Mouse (Mus musculus) stomach, embryonic 14.5 days (tissue): Measurements from ENCODE around the gene Kcnh4. TPM values are rescaled to one million over a fixed set of nuclear protein-coding genes. Genes with fewer than 3 reads are reported as not detected.

Experiments used
- ATAC-seq: fragments of 200-750 bp; cut with Nextera tagmentation; 2 replicates; pipeline ENCODE4 v1.8.0; 2017; ENCODE audit warnings: low read depth, moderate TSS enrichment; ENCODE audit not compliant: insufficient number of reproducible peaks, insufficient read depth, low FRiP score
- H3K27ac ChIP-seq: fragments of 300-500 bp; sonication (generic); 2 replicates; pipeline ENCODE4 v1.5.1; 2014; ENCODE audit warnings: mild to moderate bottlenecking, low read length, moderate library complexity, mixed read lengths
- H3K27me3 ChIP-seq: fragments of 300-500 bp; sonication (generic); 2 replicates; pipeline ENCODE4 v1.6.1; 2014; ENCODE audit warnings: low read length, control low read depth, mixed read lengths; ENCODE audit not compliant: control insufficient read depth, insufficient read depth
- H3K36me3 ChIP-seq: fragments of 300-500 bp; sonication (generic); 2 replicates; pipeline ENCODE4 v1.6.1; 2014; ENCODE audit warnings: mild to moderate bottlenecking, control low read depth, low read length, moderate library complexity, mixed read lengths; ENCODE audit not compliant: control insufficient read depth, insufficient read depth
- H3K4me1 ChIP-seq: fragments of 300-500 bp; sonication (generic); 2 replicates; pipeline ENCODE4 v1.6.1; 2014; ENCODE audit warnings: low read length, control low read depth, mixed read lengths; ENCODE audit not compliant: control insufficient read depth, insufficient read depth
- H3K4me2 ChIP-seq: fragments of 300-500 bp; sonication (generic); replicated peaks from 2 replicates; pipeline ENCODE4 v1.6.1; 2014; ENCODE audit warnings: low read depth, low read length, control low read depth
- H3K4me3 ChIP-seq: fragments of 300-500 bp; sonication (generic); 2 replicates; pipeline ENCODE4 v1.5.1; 2014; ENCODE audit warnings: low read depth, low read length, control low read depth
- H3K9ac ChIP-seq: fragments of 300-500 bp; sonication (generic); replicated peaks from 2 replicates; pipeline ENCODE4 v1.6.1; 2014; ENCODE audit warnings: low read depth, mild to moderate bottlenecking, control low read depth, low read length, moderate library complexity, mixed read lengths
- H3K9me3 ChIP-seq: fragments of 300-500 bp; sonication (generic); 2 replicates; pipeline ENCODE4 v1.6.1; 2016; ENCODE audit warnings: low read depth, low read length, control low read depth; ENCODE audit not compliant: control insufficient read depth
- WGBS: fragments of 180-500 bp; shearing (Covaris S2); extraction: QIAGEN DNeasy Blood & Tissue Kit; methylation state at CpG from one replicate; pipeline ENCODE4 v1.1.7; 2014; 5-methylcytosine and 5-hydroxymethylcytosine counted together
- polyA plus RNA-seq: library from polyadenylated mRNA; unstranded; fragments of >200 nt; fragmentation: Nextera tagmentation; extraction: Ambion mirVana; gene quantifications from 2 replicates; pipeline ENCODE4 v1.2.1, GENCODE M21; 2014

Kcnh4 gene
- polyA plus RNA-seq, 1 experiment from 2014 or later, result 0.25 TPM

DNA sequence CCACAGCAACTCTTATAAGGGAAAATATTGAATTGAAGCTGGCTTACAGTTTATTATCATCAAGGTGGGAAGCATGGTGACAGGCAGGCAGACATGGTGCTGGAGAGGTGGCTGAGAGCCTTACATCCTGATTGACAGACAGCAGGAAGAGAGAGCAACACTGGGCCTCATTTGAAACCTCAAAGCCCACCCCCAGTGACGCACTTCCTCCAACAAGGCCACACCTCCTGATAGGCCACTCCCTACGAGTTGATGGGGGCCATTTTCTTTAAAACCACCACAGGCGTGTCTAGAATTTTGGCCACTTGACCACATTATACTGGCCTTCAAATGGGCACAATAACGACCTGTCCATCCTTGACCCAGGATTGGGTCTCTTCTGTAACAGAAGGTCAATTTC, 14.5 kb upstream of the Kcnh4 start:
- H3K9ac ChIP-seq, result no peak overlapping the region
- H3K4me2 ChIP-seq, result no peak overlapping the region
- ATAC-seq, result no peak
- H3K27ac ChIP-seq, result no peak overlapping the region
- peaks cover 4% of the 10 kb centered on the region; the same call in 1 of the 2 replicates for H3K4me1 ChIP-seq
- H3K36me3 ChIP-seq, result no peaks in the 10 kb centered on the region
- no peaks in the 10 kb centered on the region for H3K9me3 ChIP-seq
- WGBS, result 73% methylated on average over 4 of the region's 4 CpGs
- no peak overlapping the region for H3K4me3 ChIP-seq
- H3K27me3 ChIP-seq, result no peaks in the 10 kb centered on the region

DNA sequence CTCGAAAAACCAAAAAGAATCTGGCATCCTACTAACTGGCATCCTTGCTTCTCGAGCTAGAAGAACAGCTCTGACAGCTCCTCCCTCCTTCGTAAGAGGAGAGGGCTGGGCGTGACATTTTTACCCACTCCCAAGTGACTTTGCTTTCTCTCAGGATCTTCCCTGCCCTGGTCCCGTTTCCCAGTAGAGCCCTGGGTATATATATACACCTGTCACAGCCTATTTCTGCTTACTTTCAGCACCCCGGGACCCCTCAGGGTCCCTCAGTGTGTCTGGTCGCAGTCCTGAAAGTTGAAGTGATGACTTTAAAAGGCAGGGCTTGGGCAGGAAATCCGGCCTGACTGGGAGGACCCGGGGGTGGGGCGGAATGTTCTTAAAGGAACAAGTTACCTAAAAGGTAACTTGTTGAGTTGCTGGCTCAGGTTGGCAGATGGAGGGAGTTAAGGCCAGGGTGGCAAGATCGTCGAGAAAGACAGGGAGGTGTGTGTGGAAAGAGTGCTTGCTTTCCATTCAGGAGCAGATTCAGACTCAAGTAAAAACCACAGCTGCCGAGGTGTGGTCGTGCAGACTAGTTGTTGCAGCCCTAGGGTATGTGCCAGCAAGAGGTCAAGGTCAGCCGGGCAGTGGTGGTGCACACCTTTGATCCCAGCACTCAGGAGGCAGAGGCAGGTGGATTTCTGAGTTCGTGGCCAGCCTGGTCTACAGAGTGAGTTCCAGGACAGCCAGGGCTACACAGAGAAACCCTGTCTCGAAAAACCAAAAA, 11.1 kb upstream of the Kcnh4 start, which contains the start of gene Ghdc:
Ghdc (minus strand) TSS at position 312 of the 763 bp plus-strand sequence.
- Histone ChIP-seq H3K4me1 (peaks cover 4% of the 10 kb centered on the region; the same call in 1 of the 2 replicates), H3K9ac (peak within 1 kb of the TSS; percentile 22; the same call in 1 of the 2 replicates), H3K4me2 (peak within 1 kb of the TSS; percentile 59), H3K27me3 (no peaks in the 10 kb centered on the region), H3K36me3 (no peaks in the 10 kb centered on the region), H3K9me3 (no peaks in the 10 kb centered on the region), H3K4me3 (peak within 1 kb of the TSS; percentile 48), H3K27ac (no peak within 1 kb of the TSS)
- 17% methylated on average over 17 of the region's 17 CpGs for WGBS
- 0 out of 2 replicates have a peak, but pooled peaks have one; percentile 48 for ATAC-seq

DNA sequence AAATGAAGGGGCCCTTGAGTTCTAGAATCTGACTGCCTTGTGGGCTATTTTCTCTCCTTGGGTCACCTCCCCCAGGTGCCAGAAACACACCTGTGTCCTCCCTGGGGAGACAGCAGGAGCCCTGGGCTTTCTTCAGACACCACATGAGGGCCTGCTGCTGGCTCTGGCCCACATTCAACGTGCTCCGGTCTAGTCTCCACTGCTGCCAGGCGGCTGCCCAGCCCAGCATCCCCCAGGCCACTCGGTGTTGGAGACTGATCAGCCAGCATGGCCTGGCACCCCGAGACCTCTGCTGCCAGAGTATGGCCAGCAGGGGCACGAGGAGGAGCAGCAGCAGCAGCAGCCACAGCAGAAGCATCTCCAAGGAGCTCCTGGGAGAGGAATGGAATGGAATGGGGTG, 10.2 kb upstream of the Kcnh4 start:
- Histone ChIP-seq H3K4me3 (peak overlapping the region; percentile 48; the same call in 1 of the 2 replicates), H3K27me3 (no peaks in the 10 kb centered on the region), H3K4me1 (peaks cover 4% of the 10 kb centered on the region; the same call in 1 of the 2 replicates), H3K9ac (no peak overlapping the region), H3K4me2 (peak overlapping the region; percentile 59), H3K36me3 (no peaks in the 10 kb centered on the region), H3K9me3 (no peaks in the 10 kb centered on the region), H3K27ac (no peak overlapping the region)
- ATAC-seq, result no peak
- 60% methylated on average over 6 of the region's 6 CpGs for WGBS

DNA sequence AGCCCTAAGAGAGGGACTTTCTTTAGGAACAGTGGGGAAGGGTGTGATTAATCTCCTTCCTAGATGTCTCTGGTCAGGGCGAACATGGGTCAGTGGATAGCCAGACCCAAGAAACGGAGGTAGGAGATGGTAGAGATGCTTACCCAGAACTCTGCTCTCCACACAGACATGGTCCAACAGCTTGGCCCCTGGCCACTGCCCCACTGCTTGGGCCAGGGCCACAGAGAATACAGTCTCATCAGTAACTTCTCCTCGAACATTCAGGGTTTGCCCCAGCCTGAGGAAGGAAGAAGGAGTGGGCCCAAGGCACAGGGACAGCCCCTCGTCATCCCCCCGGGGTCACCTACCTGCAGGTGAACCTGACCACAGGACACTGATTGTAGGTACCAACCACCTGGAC, 8.1 kb upstream of the Kcnh4 start:
- Histone ChIP-seq H3K4me1 (peaks cover 4% of the 10 kb centered on the region; the same call in 1 of the 2 replicates), H3K4me2 (no peak overlapping the region), H3K4me3 (no peak overlapping the region), H3K9me3 (no peaks in the 10 kb centered on the region), H3K9ac (no peak overlapping the region), H3K27me3 (no peaks in the 10 kb centered on the region), H3K36me3 (no peaks in the 10 kb centered on the region), H3K27ac (no peak overlapping the region)
- no peak for ATAC-seq
- WGBS, result 82% methylated on average over 5 of the region's 5 CpGs

DNA sequence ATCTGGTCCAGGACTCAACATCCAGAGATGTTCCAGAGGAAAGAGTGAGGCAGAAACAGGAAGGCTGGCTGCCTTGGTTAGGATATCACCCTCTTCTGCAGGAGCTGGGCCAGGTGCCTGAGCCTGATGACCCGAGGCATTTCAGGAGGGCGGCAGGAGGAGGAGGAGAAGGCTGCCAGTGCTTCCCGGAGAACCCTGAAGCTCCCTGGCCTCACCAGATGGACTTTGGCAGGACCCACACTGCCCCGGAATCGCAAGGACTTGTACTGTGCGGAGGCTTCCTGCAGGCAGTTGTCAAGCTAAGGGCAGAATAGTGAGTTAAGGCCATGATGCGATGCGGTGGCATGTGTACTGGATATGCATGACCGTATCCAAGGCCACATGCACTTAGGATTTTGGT, 7.0 kb upstream of the Kcnh4 start:
- peaks cover 6% of the 10 kb centered on the region; the same call in 1 of the 2 replicates for H3K4me1 ChIP-seq
- H3K27ac ChIP-seq, result no peak overlapping the region
- 0 out of 2 replicates have a peak, but pooled peaks cover 2% of the 10 kb centered on the region for H3K27me3 ChIP-seq
- no peak overlapping the region for H3K4me2 ChIP-seq
- no peaks in the 10 kb centered on the region for H3K36me3 ChIP-seq
- no peaks in the 10 kb centered on the region for H3K9me3 ChIP-seq
- no peak for ATAC-seq
- 83% methylated on average over 9 of the region's 9 CpGs for WGBS
- no peak overlapping the region for H3K9ac ChIP-seq
- H3K4me3 ChIP-seq, result no peak overlapping the region

DNA sequence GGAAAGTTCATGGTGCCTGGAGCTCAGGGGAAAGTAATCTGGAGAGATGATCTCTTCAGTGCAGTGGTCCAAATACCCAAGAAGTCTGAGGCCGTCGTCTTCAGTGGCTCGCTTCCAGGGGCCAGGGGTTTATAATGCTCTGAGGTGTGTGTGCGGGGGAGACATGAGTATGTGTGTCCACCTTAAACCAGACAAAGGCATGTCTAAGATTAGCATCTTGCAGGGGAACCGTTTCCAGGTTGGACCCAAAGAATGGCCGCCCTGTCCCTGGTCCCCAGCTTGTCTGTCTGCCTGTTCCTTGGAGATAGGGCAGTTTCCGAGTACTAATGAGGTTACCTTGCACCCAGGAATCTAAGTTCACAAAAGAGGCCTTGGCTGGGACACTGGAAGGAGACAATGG, 3.1 kb upstream of the Kcnh4 start, which contains the start of gene Hcrt:
Hcrt (minus strand) TSS at position 101 of the 400 bp plus-strand sequence.
- no peak for ATAC-seq
- Histone ChIP-seq H3K4me3 (peak within 1 kb of the TSS; percentile 34), H3K4me1 (peaks cover 10% of the 10 kb centered on the region; the same call in 1 of the 2 replicates), H3K4me2 (peak within 1 kb of the TSS; percentile 72), H3K27me3 (peaks cover 21% of the 10 kb centered on the region), H3K9me3 (no peaks in the 10 kb centered on the region), H3K27ac (no peak within 1 kb of the TSS), H3K36me3 (no peaks in the 10 kb centered on the region), H3K9ac (no peak within 1 kb of the TSS)
- 85% methylated on average over 7 of the region's 7 CpGs for WGBS

DNA sequence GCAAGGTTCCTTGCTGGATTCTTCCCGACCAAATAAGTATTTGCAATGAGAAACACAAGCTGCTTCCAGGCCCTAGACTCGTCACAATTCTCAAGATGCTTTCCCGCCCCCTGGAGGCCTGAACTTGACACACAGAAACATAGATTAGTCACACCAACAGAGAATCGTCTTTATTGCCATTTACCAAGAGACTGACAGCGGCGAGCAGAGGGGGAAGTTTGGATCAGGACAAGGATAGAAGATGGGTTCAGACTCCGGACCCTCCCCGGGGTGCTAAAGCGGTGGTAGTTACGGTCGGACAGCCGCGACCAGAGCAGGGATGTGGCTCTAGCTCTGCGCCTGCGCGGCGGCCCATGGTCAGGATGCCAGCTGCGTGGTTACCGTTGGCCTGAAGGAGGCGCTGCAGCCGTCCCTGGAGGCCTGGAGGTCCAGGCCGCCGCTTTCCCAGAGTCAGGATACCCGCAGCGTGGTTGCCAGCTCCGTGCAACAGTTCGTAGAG, 1.9 kb upstream of the Kcnh4 start:
- under 1% methylated on average over 27 of the region's 27 CpGs for WGBS
- Histone ChIP-seq H3K9me3 (no peaks in the 10 kb centered on the region), H3K27me3 (peaks cover 21% of the 10 kb centered on the region), H3K27ac (no peak overlapping the region), H3K9ac (no peak overlapping the region), H3K4me2 (peak overlapping the region; percentile 72), H3K4me3 (peak overlapping the region; percentile 34), H3K36me3 (no peaks in the 10 kb centered on the region), H3K4me1 (peaks cover 10% of the 10 kb centered on the region; the same call in 1 of the 2 replicates)
- peak; percentile 42; the same call in 1 of the 2 replicates for ATAC-seq

DNA sequence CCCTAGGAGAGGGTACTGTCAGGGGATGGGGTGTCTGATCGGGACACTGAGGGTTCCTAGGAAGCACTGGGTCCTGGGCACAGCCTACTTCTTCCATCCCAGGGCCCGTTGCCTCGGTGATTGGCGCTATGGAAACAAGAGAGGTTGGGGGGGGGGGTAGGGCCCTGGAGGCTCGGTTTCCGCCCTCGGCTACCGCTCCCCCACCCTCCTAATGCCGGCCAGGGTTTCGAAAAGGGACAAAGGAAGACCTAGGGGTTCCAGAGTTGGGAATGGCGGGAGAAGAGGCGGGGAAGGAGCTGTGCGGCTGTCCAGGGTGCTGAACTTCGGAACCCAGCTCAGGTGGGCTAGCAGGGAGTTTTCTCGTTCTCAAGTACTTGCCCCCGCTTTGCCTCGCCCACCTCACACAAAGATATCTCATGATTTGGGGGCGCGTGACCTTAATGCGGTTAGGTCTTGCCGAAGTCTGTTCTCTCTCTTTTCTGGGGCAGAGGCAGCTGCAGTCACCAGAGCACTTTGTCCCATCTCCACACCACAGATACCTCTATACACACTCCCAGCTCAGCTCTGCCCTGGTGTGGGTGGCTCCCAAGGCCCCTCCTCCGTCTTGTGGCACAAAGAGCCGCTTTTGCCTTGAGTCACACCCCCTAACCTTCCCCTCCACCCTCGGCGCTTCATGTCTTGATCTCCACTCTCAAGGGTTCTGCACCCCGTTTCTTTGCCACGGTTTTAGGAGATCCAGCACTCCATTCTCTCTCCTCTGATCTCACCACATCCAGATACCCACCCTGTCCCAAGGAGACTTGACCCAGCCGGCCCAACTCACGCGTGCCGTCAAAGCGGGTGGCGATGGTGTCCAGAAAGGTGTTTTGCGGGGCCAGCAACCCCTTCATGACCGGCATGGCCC, 783 bp downstream of the Kcnh4 start:
- WGBS, result 2% methylated on average over 35 of the region's 35 CpGs
- Histone ChIP-seq H3K9me3 (no peaks in the 10 kb centered on the region), H3K36me3 (no peaks in the 10 kb centered on the region), H3K9ac (no peak overlapping the region), H3K4me2 (peak overlapping the region; percentile 36; the same call in 1 of the 2 replicates), H3K4me1 (peaks cover 10% of the 10 kb centered on the region; the same call in 1 of the 2 replicates), H3K27ac (no peak overlapping the region), H3K4me3 (peak overlapping the region; percentile 15), H3K27me3 (peaks cover 21% of the 10 kb centered on the region)
- 0 out of 2 replicates have a peak, but pooled peaks have one; percentile 48 for ATAC-seq
